Mouse (Mus musculus) frontal cortex, postnatal 14 days (tissue): ENCODE data around the gene Uba6.

Experiments used
- DNase-seq, 2 experiments: peaks; one replicate each; pipeline ENCODE4 v3.0.0; 2022; ENCODE audit warnings: low spot score in 2 of 2

Gene Uba6

DNA sequence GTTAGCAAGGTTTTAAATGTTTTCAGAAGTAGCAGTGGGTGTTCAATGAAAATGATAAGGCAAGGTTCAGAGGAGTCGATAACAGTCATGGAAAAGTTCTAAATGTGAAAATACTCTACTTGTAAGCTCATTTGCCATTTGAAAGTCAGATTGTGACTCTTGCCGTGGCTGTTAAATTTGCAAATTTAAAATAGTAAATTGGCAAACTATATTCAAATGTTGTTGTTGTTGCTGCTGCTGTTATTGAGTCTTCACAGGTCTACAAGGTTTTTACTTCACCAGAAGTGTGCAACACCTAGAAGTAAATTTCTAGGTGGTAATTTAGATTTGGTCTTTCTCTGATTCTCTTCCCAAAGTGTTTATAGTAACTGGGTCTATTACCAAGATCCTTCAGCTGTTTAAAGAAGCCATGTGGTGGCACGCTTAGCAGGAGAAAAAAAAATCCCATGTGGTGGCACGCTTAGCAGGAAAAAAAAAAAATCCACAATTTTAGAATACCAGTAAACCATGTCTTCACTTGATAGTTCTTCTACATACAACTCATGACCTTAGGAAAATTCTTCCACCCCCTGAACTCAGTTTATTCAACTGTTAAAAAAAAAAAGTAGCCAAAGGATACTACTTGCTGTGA is 99.7 kb downstream of the Uba6 start:
- no peak for DNase-seq

DNA sequence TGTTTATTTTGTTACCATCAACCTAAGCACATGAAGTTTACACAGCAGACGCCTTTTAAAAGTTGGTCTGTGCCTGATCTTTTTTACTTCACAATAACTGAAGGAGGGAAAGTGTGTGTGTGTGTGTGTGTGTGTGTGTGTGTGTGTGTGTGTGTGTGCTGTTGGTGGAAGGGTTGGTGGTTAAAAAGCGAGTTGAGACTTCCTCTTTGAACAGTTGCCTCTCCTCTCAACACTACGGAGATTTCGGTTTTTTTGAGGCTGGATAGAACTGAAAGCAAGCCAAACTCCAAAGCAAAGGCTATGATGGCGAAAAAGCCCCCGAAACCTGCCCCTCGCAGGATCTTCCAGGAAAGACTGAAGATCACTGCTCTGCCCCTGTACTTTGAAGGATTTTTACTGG is 101.1 kb downstream of the Uba6 start, which contains the start of gene Stap1:
Gene Stap1, plus strand, starts transcription at position 209 of the 400 bp plus-strand sequence.
- DNase-seq: no peak

DNA sequence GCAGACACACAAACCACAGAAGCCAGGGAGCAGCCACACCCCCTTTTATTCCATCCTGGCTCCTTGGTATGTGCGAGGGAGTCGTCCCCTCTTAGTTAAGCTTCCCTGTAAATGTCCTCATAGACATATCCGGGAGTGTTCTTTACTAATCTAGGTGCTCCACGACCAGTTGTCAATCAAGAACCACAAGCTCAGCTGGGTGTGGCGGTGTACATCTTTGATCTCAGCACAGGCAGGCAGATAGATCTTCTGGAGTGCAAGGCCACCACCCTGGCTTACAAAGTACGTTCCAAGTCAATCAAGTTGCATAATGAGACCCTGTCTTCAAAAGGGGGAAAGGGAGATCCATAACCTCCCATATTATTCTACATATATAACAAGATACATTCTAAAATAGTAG is 103.5 kb downstream of the Uba6 start:
- DNase-seq: no peak

DNA sequence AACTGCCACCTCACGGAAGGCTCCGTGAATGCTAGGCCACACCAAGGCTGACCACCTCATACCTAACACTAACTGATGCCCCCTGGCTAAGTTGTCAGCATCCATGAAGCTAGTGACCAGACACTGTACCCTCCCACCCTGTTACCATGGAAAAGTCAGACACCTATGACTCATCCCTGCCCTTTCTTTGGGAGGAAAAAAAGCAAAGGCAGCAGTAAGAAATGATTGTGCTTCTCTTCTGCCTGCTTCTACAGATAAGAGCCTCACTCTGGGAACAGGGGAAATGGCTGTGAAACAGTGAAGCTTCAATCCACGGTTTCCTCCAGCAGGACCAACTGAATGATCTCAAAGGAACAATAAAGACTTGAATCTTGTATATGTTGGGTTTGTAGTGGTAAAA is 104.2 kb downstream of the Uba6 start:
- no peak for DNase-seq

DNA sequence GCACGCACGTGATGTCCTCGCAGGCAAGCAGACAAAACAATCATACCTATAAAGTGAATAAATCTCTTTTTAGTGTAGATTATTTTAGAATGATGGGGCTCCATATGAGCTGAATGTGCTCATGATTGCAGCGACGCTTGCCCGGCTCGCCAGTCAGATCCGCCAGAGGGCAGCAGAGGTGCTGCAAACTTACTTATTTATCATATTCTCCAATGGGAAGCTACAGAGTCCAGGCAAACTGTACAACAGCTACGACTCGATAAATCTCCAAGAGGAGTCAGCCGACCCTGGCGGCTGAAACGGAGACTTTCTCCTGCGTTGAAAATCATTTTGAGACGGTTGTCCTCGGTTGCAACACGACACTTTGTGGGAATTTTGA is 106.1 kb downstream of the Uba6 start:
- peak; percentile 81 to 88 for DNase-seq

- no peak for DNase-seq
Measured at GRCm38 (mm10) chr5:86065876-86066550, 106.6 kb downstream of the Uba6 start.

DNA sequence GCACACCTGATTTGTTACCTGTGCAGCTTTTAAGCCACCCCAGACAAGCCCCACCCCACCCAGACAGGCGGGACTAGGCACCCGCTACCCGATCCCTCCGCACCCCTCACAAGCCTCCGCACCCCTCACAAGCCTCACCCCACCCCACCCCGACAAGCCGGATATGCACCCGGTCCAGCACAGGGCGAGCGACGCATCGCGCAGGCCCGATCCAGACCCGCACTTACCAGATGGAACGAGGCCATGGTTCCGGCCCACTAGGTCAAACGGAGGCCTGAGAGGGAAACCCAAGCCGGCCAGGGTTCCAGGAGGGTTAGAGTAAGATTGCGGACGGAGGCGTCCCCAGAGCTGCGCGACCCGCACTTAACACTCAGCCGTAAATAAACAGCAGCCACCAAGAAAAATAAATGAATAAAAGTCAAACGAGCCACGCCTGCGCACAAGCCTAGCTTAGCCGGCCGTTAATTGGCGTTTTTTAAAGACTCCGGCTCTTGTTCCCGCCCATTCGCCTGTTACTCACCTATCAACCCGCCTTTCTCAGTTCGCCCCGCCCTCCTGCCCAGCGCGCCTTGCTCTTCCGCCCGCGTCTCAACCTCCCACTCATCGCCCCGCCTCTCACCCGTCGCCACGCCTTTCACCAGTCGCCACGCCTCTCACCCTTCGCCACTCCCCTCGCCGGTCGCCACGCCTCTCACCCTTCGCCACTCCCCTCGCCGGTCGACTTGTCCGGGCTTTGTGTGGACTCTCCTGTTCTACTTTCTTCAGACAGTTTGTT is 107.3 kb downstream of the Uba6 start, which contains the start of gene Cenpc1:
Gene Cenpc1, minus strand, starts transcription at position 483 of the 775 bp plus-strand sequence.
- DNase-seq: peak; percentile 91 to 93

GRCm38 (mm10) chr5:86063501-86063900 is 109.1 kb downstream of the Uba6 start:
- DNase-seq: no peak
